Mouse (Mus musculus) erythroid progenitor cell, adult 5-6 weeks (primary cell): ENCODE results near the gene Prrc2b. TPM values are rescaled to one million over a fixed set of nuclear protein-coding genes. Genes with fewer than 3 reads are reported as not detected.

Experiments used
- ATAC-seq: replicated peaks from 2 replicates; pipeline ENCODE4 v1.8.0; 2016; ENCODE audit warnings: moderate number of reproducible peaks, mild to moderate bottlenecking, moderate TSS enrichment, inconsistent platforms; ENCODE audit not compliant: poor library complexity, low FRiP score, severe bottlenecking
- total RNA-seq, 2 experiments: library from RNA; stranded (forward) in 1 of 2; stranded (reverse) in 1 of 2; fragments of 150-400 nt in 1 of 2; fragments of 186-747, 209-891 nt in 1 of 2; gene quantifications; 2 replicates each; pipeline versions ENCODE4 v1.2.3 to v1.2.4; 2015 to 2017; ENCODE audit warnings: low replicate concordance in 2 of 2

Gene Prrc2b
- total RNA-seq, 2 experiments from 2014 or later, result 11.1 to 26.4 TPM

GRCm38 (mm10) chr2:32132567-32132992 is 18.3 kb upstream of the Prrc2b start:
- peak; percentile 44 for ATAC-seq

GRCm38 (mm10) chr2:32134039-32134438 is 16.8 kb upstream of the Prrc2b start:
- ATAC-seq, result peak; percentile 32

- peak; percentile 94 for ATAC-seq
These were observed 13.1 kb upstream of the Prrc2b start for GRCm38 (mm10) chr2:32137667-32138266.

GRCm38 (mm10) chr2:32139377-32139776 is 11.5 kb upstream of the Prrc2b start:
- ATAC-seq, result no peak

GRCm38 (mm10) chr2:32140498-32140934 is 10.4 kb upstream of the Prrc2b start:
- ATAC-seq, result no peak

- no peak for ATAC-seq
These were observed 9.3 kb upstream of the Prrc2b start for GRCm38 (mm10) chr2:32141602-32142001.

GRCm38 (mm10) chr2:32142368-32142767 is 8.5 kb upstream of the Prrc2b start:
- ATAC-seq, result no peak

- ATAC-seq, result peak; percentile 86
These were observed 6.2 kb upstream of the Prrc2b start for GRCm38 (mm10) chr2:32144633-32145032.

- no peak for ATAC-seq
These were observed 4.2 kb upstream of the Prrc2b start for GRCm38 (mm10) chr2:32146617-32147162.

GRCm38 (mm10) chr2:32150135-32150534 is 747 bp upstream of the Prrc2b start:
- ATAC-seq, result no peak

GRCm38 (mm10) chr2:32150562-32150923 is 339 bp upstream of the Prrc2b start:
- no peak for ATAC-seq

- peak; percentile 69 for ATAC-seq
These were observed 931 bp downstream of the Prrc2b start for GRCm38 (mm10) chr2:32151660-32152366.

- ATAC-seq, result peak; percentile 11
These were observed 1.6 kb downstream of the Prrc2b start for GRCm38 (mm10) chr2:32152367-32153034.

- peak; percentile 36; the same call in 1 of the 2 replicates for ATAC-seq
These were observed 2.3 kb downstream of the Prrc2b start for GRCm38 (mm10) chr2:32153041-32153790.

GRCm38 (mm10) chr2:32153791-32154119 is 2.9 kb downstream of the Prrc2b start:
- no peak for ATAC-seq

- no peak for ATAC-seq
These were observed 3.6 kb downstream of the Prrc2b start for GRCm38 (mm10) chr2:32154334-32154997.

GRCm38 (mm10) chr2:32154998-32155541 is 4.2 kb downstream of the Prrc2b start:
- ATAC-seq, result no peak

GRCm38 (mm10) chr2:32155614-32156013 is 4.7 kb downstream of the Prrc2b start:
- ATAC-seq, result no peak

- no peak for ATAC-seq
These were observed 5.8 kb downstream of the Prrc2b start for GRCm38 (mm10) chr2:32156645-32157044.
